Mouse (Mus musculus): Measurements from ENCODE around the gene She. TPM values are rescaled to one million over a fixed set of nuclear protein-coding genes. Genes with fewer than 3 reads are reported as not detected.
A peak's percentile ranks its signal among the peaks of the same experiment; 100 is the strongest.

The She gene
- total and polyA plus RNA-seq, 2 experiments from 2014 or later = 4.6 to 11.9 TPM

DNA sequence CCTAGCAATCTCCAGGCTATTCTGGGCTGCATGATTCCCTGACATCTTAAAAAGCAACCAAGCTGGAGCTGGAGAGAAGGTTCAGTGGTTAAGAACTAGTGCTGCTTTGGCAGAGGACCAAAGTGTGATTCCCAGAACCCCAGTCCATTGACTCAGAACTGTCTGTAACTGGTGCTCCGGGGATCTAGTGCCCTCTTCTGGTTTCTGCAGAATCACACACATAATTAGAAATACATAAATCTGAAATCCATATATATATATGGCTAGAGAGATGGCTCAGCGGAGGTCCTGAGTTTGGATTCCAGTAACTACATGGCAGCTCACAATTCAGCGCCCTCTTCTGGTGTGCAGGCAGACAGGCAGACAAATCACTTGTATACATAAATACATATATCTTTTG lies 16.0 kb downstream of the She start:
- Histone ChIP-seq H3K36me3 (replicated peaks; ENCODE audit: control insufficient read depth, insufficient read depth, low read length) (peaks cover 4% of the 10 kb centered on the region; the same call in 1 of the 2 replicates), H3K4me2 (ENCODE audit: low read depth, low read length) (no peak overlapping the region), H3K4me1 (ENCODE audit: control insufficient read depth, insufficient read depth) (no peaks in the 10 kb centered on the region), H3K4me3 (ENCODE audit: low read depth, low read length) (no peak overlapping the region), H3K27ac (ENCODE audit: low read depth) (peak overlapping the region; percentile 69), H3K9ac (replicated peaks; ENCODE audit: low read depth, low read length) (no peak overlapping the region), H3K9me3 (replicated peaks; ENCODE audit: control insufficient read depth, low read length) (no peaks in the 10 kb centered on the region), H3K27me3 (ENCODE audit: control insufficient read depth, insufficient read depth, low read length) (no peaks in the 10 kb centered on the region)
- TF ChIP-seq EP300 (IDR thresholded peaks at IDR 0.05; ENCODE audit: low read depth) = no peak
- TF ChIP-seq CTCF (IDR thresholded peaks at IDR 0.05; ENCODE audit: low read depth) = no peak
- DNase-seq (ENCODE audit: low spot score) = no peak
- WGBS = 79% methylated on average over 3 of the region's 3 CpGs
- no peak for ATAC-seq (ENCODE audit: insufficient read depth, low read depth)

DNA sequence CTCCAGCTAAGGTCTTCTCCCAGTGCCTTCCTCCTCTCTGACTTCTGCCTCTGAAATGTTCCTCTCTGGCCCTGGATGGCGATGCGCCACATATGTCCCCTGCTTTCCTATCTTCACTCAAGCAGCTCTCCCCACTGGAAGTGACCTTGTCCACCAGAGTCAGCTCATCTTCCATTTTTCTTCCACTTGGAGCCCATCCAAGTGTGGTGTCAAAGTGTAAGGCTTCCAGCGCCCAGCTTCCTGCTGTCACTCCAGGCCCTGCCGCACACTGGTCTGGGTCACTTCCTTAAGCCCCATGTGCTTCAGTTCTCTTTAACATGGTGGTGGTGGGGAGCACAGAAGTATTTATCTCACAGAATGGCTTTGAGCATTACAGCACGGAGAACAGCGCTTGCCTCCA lies 16.4 kb downstream of the She start:
- peaks cover 8% of the 10 kb centered on the region; the same call in 1 of the 2 replicates for H3K36me3 ChIP-seq (replicated peaks; ENCODE audit: control insufficient read depth, insufficient read depth, low read length)
- no peak overlapping the region for H3K4me3 ChIP-seq (ENCODE audit: low read depth, low read length)
- DNase-seq (ENCODE audit: low spot score) = peak; percentile 18
- ATAC-seq (ENCODE audit: insufficient read depth, low read depth) = 0 out of 2 replicates have a peak, but pooled peaks have one; percentile 44
- peak overlapping the region; percentile 69 for H3K27ac ChIP-seq (ENCODE audit: low read depth)
- no peaks in the 10 kb centered on the region for H3K27me3 ChIP-seq (ENCODE audit: control insufficient read depth, insufficient read depth, low read length)
- no peaks in the 10 kb centered on the region for H3K9me3 ChIP-seq (replicated peaks; ENCODE audit: control insufficient read depth, low read length)
- TF ChIP-seq EP300 (IDR thresholded peaks at IDR 0.05; ENCODE audit: low read depth) = no peak
- no peak for TF ChIP-seq CTCF (IDR thresholded peaks at IDR 0.05; ENCODE audit: low read depth)
- H3K9ac ChIP-seq (replicated peaks; ENCODE audit: low read depth, low read length) = no peak overlapping the region
- no peaks in the 10 kb centered on the region for H3K4me1 ChIP-seq (ENCODE audit: control insufficient read depth, insufficient read depth)
- WGBS = 55% methylated on average over 6 of the region's 6 CpGs
- no peak overlapping the region for H3K4me2 ChIP-seq (ENCODE audit: low read depth, low read length)

DNA sequence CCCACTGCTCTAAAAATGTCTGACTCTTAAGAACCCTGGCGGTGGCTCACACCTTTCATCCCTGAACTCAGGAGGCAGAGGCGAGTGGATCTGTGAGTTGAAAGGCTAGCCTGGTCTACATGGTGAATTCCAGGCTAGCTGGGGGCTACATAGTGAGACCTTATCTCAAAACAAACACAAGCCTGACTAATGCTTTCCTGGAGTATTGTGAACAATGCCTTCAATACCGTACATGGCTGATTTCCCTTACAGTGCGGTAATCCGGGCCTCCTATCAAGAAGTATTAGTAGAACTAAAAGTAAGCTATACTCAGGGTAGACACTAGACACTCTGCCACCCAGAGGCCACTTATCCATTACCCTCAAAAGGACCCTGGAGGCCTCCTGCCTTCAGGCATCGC lies 16.9 kb downstream of the She start:
- TF ChIP-seq CTCF (IDR thresholded peaks at IDR 0.05; ENCODE audit: low read depth) (no peak), EP300 (IDR thresholded peaks at IDR 0.05; ENCODE audit: low read depth) (no peak)
- Histone ChIP-seq H3K9me3 (replicated peaks; ENCODE audit: control insufficient read depth, low read length) (no peaks in the 10 kb centered on the region), H3K27me3 (ENCODE audit: control insufficient read depth, insufficient read depth, low read length) (no peaks in the 10 kb centered on the region), H3K4me2 (ENCODE audit: low read depth, low read length) (no peak overlapping the region), H3K4me3 (ENCODE audit: low read depth, low read length) (no peak overlapping the region), H3K27ac (ENCODE audit: low read depth) (peak overlapping the region; percentile 69), H3K36me3 (replicated peaks; ENCODE audit: control insufficient read depth, insufficient read depth, low read length) (peaks cover 8% of the 10 kb centered on the region; the same call in 1 of the 2 replicates), H3K4me1 (ENCODE audit: control insufficient read depth, insufficient read depth) (no peaks in the 10 kb centered on the region), H3K9ac (replicated peaks; ENCODE audit: low read depth, low read length) (no peak overlapping the region)
- 65% methylated on average over 6 of the region's 6 CpGs for WGBS
- DNase-seq (ENCODE audit: low spot score) (no peak), ATAC-seq (ENCODE audit: insufficient read depth, low read depth) (peak; percentile 45; the same call in 1 of the 2 replicates)

DNA sequence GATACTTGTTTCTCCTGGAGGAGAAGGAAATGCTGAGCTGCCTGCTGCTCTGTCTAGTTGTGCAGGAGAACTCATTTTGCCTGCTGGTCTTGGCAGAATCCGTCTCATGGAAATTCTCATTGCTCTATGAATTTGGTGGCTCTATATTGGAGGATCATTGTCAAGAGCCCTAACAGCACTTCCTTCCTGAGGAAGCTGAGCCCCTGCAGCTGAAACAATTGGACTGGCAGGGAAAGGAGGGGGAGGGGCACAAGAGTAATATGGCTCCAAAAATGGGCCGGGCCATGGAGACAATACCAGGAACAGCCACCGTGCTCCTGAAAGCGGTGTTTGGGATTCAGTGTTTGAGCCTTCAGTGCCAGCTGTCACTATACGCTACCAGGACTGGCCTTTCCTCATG lies 22.6 kb downstream of the She start:
- H3K27me3 ChIP-seq (ENCODE audit: control insufficient read depth, insufficient read depth, low read length) = no peaks in the 10 kb centered on the region
- ATAC-seq (ENCODE audit: insufficient read depth, low read depth) = peak; percentile 88

DNA sequence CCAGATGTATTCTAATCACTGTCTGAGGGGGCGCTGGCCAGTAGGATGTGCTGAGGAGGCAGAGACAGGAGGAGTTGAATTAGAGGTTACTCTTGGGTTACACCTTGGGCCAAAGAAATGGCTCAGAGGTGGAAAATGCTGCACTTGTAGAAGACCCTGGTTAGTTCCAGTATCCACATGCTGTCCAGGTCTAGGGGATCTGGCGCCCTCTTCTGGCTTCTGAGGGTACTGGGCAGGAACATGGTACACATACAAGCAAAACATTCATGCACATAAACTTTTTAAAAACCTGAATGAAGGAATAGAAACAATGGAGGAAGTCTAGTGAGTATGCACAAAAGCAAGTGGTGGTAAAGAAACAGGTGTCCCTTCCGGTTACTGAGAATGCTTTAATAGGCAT lies 26.2 kb downstream of the She start:
- peaks cover 1% of the 10 kb centered on the region for H3K36me3 ChIP-seq (replicated peaks; ENCODE audit: control insufficient read depth, insufficient read depth, low read length)
- no peaks in the 10 kb centered on the region for H3K4me1 ChIP-seq (ENCODE audit: control insufficient read depth, insufficient read depth)
- H3K9me3 ChIP-seq (replicated peaks; ENCODE audit: control insufficient read depth, low read length) = no peaks in the 10 kb centered on the region
- no peaks in the 10 kb centered on the region for H3K27me3 ChIP-seq (ENCODE audit: control insufficient read depth, insufficient read depth, low read length)
- H3K4me2 ChIP-seq (ENCODE audit: low read depth, low read length) = no peak overlapping the region
- TF ChIP-seq CTCF (IDR thresholded peaks at IDR 0.05; ENCODE audit: low read depth) (peak; percentile 22; the same call in 1 of the 2 replicates), EP300 (IDR thresholded peaks at IDR 0.05; ENCODE audit: low read depth) (no peak)
- ATAC-seq (ENCODE audit: insufficient read depth, low read depth) (no peak), DNase-seq (ENCODE audit: low spot score) (no peak)
- WGBS = 74% methylated on average over 3 of the region's 3 CpGs
- no peak overlapping the region for H3K9ac ChIP-seq (replicated peaks; ENCODE audit: low read depth, low read length)
- H3K27ac ChIP-seq (ENCODE audit: low read depth) = no peak overlapping the region
- no peak overlapping the region for H3K4me3 ChIP-seq (ENCODE audit: low read depth, low read length)

More for the DNA sequence above, 22.6 kb downstream of the She start:
- TF ChIP-seq CTCF (IDR thresholded peaks at IDR 0.05; ENCODE audit: low read depth) (peak; percentile 16; the same call in 1 of the 2 replicates), EP300 (IDR thresholded peaks at IDR 0.05; ENCODE audit: low read depth) (peak; percentile 88)
- Histone ChIP-seq H3K4me1 (ENCODE audit: control insufficient read depth, insufficient read depth) (no peaks in the 10 kb centered on the region), H3K4me3 (ENCODE audit: low read depth, low read length) (no peak overlapping the region), H3K36me3 (replicated peaks; ENCODE audit: control insufficient read depth, insufficient read depth, low read length) (peaks cover 8% of the 10 kb centered on the region), H3K9ac (replicated peaks; ENCODE audit: low read depth, low read length) (no peak overlapping the region), H3K4me2 (ENCODE audit: low read depth, low read length) (no peak overlapping the region), H3K9me3 (replicated peaks; ENCODE audit: control insufficient read depth, low read length) (no peaks in the 10 kb centered on the region), H3K27ac (ENCODE audit: low read depth) (peak overlapping the region; percentile 87)
- WGBS = 64% methylated on average over 5 of the region's 5 CpGs
- DNase-seq (ENCODE audit: low spot score) = peak; percentile 64

DNA sequence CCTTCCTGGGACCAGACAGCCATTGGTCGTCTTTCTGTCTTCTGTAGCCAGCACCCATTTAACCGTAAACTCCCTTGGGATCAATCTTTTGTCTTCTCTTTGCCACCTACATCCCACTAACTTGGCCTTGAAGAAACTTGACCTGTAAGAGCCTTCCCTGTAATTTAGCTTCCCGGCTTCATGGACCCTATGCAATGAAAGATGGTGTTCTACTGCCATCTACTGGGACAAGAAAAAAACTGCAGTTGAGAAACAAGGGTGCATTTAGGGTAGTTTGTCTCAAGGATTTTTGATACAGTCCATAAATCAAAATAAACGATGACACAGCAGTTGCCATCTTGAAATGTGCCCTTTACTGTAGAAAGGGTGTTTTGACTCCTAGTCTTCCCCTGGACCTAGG lies 27.0 kb downstream of the She start:
- DNase-seq (ENCODE audit: low spot score) = peak; percentile 73

More for the DNA sequence above, 27.0 kb downstream of the She start:
- no peaks in the 10 kb centered on the region for H3K27me3 ChIP-seq (ENCODE audit: control insufficient read depth, insufficient read depth, low read length)
- H3K4me1 ChIP-seq (ENCODE audit: control insufficient read depth, insufficient read depth) = no peaks in the 10 kb centered on the region
- no peak overlapping the region for H3K4me2 ChIP-seq (ENCODE audit: low read depth, low read length)
- H3K9ac ChIP-seq (replicated peaks; ENCODE audit: low read depth, low read length) = no peak overlapping the region
- no peak overlapping the region for H3K27ac ChIP-seq (ENCODE audit: low read depth)
- H3K36me3 ChIP-seq (replicated peaks; ENCODE audit: control insufficient read depth, insufficient read depth, low read length) = no peaks in the 10 kb centered on the region; the same call in none of the 2 replicates
- H3K9me3 ChIP-seq (replicated peaks; ENCODE audit: control insufficient read depth, low read length) = no peaks in the 10 kb centered on the region
- peak; percentile 87 for TF ChIP-seq CTCF (IDR thresholded peaks at IDR 0.05; ENCODE audit: low read depth)
- TF ChIP-seq EP300 (IDR thresholded peaks at IDR 0.05; ENCODE audit: low read depth) = no peak
- no peak for ATAC-seq (ENCODE audit: insufficient read depth, low read depth)
- 9% methylated on average over 4 of the region's 4 CpGs for WGBS
- no peak overlapping the region for H3K4me3 ChIP-seq (ENCODE audit: low read depth, low read length)

All from heart, postnatal 0 days (tissue).